Mouse (Mus musculus) kidney, postnatal 0 days (tissue): Measurements from ENCODE around the gene Npcd. TPM values are rescaled to one million over a fixed set of nuclear protein-coding genes. Genes with fewer than 3 reads are reported as not detected.

Source experiments
- ATAC-seq: fragments of 200-750 bp; cut with Nextera tagmentation; replicated peaks from 2 replicates; pipeline ENCODE4 v1.8.0; 2017; ENCODE audit warnings: low read depth, moderate number of reproducible peaks, moderate TSS enrichment, moderate library complexity; ENCODE audit not compliant: low FRiP score
- DNase-seq: peaks from one replicate; pipeline ENCODE4 v3.0.0-alpha.2; 2016; ENCODE audit warnings: low spot score
- H3K27ac ChIP-seq: fragments of 300-500 bp; sonication (generic); 2 replicates; pipeline ENCODE4 v1.5.1; 2014; ENCODE audit warnings: mild to moderate bottlenecking
- H3K27me3 ChIP-seq: fragments of 300-500 bp; sonication (generic); 2 replicates; pipeline ENCODE4 v1.6.1; 2014; ENCODE audit warnings: low read length, mixed read lengths; ENCODE audit not compliant: insufficient read depth
- H3K36me3 ChIP-seq: fragments of 300-500 bp; sonication (generic); 2 replicates; pipeline ENCODE4 v1.6.1; 2014; ENCODE audit warnings: low read length, mixed read lengths; ENCODE audit not compliant: insufficient read depth
- H3K4me1 ChIP-seq: fragments of 300-500 bp; sonication (generic); replicated peaks from 2 replicates; pipeline ENCODE4 v1.6.1; 2014; ENCODE audit warnings: antibody characterized with exemption, low read length, mixed read lengths; ENCODE audit not compliant: insufficient read depth
- H3K4me2 ChIP-seq: fragments of 300-500 bp; sonication (generic); 2 replicates; pipeline ENCODE4 v1.6.1; 2014; ENCODE audit warnings: mild to moderate bottlenecking, low read length, moderate library complexity, mixed read lengths
- H3K4me3 ChIP-seq: fragments of 300-500 bp; sonication (generic); replicated peaks from 2 replicates; pipeline ENCODE4 v1.5.1; 2014; ENCODE audit warnings: low read depth, low read length
- H3K9ac ChIP-seq: fragments of 300-500 bp; sonication (generic); 2 replicates; pipeline ENCODE4 v1.6.1; 2014; ENCODE audit warnings: low read depth, low read length
- H3K9me3 ChIP-seq: fragments of 300-500 bp; sonication (generic); replicated peaks from 2 replicates; pipeline ENCODE4 v1.6.1; 2016; ENCODE audit warnings: low read length, inconsistent platforms, mixed read lengths
- CTCF ChIP-seq: IDR thresholded peaks from 2 replicates; pipeline ENCODE4 v1.5.1; 2016; ENCODE audit warnings: antibody characterized with exemption, low read depth, mild to moderate bottlenecking, moderate library complexity
- WGBS: fragments of 180-500 bp; shearing (Covaris S2); extraction: QIAGEN DNeasy Blood & Tissue Kit; methylation state at CpG from one replicate; pipeline ENCODE4 v1.1.7; 2014; 5-methylcytosine and 5-hydroxymethylcytosine counted together
- polyA plus RNA-seq: library from polyadenylated mRNA; unstranded; fragments of >200 nt; fragmentation: Nextera tagmentation; extraction: Ambion mirVana; gene quantifications from 2 replicates; pipeline ENCODE4 v1.2.1, GENCODE M21; 2015

Gene Npcd
- polyA plus RNA-seq, 1 experiment from 2014 or later: 0.28 TPM

DNA sequence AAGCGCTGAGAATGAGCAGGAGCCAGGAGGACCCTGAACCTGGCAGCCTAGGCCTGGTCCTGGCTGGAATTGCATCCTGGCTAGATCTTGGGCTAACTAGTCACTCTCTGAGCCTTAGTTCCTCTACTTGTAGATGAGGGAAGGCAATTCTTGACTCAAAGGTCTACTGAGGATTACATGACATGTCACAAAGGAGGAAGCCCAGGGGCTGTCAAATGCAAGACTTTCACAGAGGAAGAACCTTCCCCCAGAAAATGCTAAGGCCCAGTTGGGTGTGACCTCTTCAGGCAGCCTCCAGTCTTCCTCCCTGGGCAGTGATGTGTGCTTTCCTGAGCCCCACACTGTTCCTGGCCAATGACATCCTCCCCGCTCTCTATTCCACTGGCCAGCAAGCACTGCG lies 76.9 kb downstream of the Npcd start:
- DNase-seq (no peak), ATAC-seq (no peak)
- no peak overlapping the region for H3K4me3 ChIP-seq
- WGBS: 88% methylated on average over 3 of the region's 3 CpGs
- H3K4me2 ChIP-seq: no peak overlapping the region
- no peaks in the 10 kb centered on the region for H3K27me3 ChIP-seq
- H3K27ac ChIP-seq: no peak overlapping the region
- no peaks in the 10 kb centered on the region for H3K9me3 ChIP-seq
- H3K36me3 ChIP-seq: 0 out of 2 replicates have a peak, but pooled peaks cover under 1% of the 10 kb centered on the region
- H3K9ac ChIP-seq: no peak overlapping the region
- no peak for TF ChIP-seq CTCF
- H3K4me1 ChIP-seq: 0 out of 2 replicates have a peak, but pooled peaks cover 4% of the 10 kb centered on the region

DNA sequence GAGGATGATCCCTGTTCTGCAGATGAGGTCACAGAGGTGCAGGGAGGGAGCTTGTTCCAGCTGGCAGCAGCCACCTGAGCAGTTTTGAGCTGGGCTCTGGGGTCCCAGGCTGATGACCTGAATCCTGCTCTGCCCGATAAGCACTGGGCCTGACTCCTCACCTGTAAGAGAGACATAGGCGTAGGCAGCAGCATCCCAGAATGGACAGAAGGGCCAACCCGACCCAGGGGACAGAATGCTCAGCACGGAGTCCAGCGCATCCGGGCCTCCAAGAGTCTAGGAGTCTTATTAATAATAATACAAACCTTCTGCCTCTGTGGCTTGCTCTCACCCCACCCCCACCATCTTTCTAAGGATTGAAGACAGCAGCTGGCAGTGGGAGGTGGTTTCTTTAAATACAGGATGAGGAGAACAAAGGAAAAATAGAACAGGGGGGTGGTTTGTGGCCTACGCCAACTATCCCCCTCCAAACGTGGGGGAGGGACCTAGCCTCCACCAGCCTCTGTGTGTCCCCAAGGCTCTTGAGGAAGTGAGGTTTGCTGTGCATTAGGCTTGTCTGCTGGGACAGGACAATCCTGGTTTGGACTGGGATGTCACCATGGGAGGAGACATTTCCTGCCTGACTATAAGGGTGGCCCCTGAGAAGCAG lies 77.9 kb downstream of the Npcd start:
- 72% methylated on average over 8 of the region's 8 CpGs for WGBS
- TF ChIP-seq CTCF: no peak
- DNase-seq: no peak

DNA sequence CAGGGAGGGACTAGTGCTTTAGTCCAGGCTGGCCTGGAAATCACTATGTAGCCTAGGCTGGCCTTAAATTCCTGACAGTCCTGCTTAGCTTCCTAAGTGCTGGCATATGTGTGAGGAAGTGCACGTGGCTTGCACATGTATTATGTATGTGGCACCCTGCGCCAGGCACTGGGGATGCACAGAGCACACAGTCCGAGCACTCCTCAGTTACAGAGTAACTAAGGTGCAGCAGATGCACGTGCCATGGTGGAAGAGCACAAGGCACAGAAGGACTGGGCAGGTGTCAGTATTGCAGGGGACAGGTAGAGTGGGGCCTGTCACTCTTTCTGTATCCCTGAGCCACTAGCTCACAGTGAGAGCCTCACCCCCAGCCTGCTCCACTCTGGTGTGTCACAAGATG lies 78.9 kb downstream of the Npcd start:
- WGBS: 88% methylated on average over 4 of the region's 4 CpGs
- ATAC-seq: no peak
- 0 out of 2 replicates have a peak, but pooled peaks cover 4% of the 10 kb centered on the region for H3K4me1 ChIP-seq
- no peak overlapping the region for H3K9ac ChIP-seq
- no peaks in the 10 kb centered on the region for H3K9me3 ChIP-seq
- H3K4me3 ChIP-seq: no peak overlapping the region
- H3K36me3 ChIP-seq: no peaks in the 10 kb centered on the region
- DNase-seq: no peak
- no peaks in the 10 kb centered on the region for H3K27me3 ChIP-seq
- no peak overlapping the region for H3K4me2 ChIP-seq
- H3K27ac ChIP-seq: no peak overlapping the region
- no peak for TF ChIP-seq CTCF

More for the DNA sequence above, 77.9 kb downstream of the Npcd start:
- Histone ChIP-seq H3K4me1 (0 out of 2 replicates have a peak, but pooled peaks cover 4% of the 10 kb centered on the region), H3K27ac (no peak overlapping the region; the same call in 1 of the 2 replicates), H3K4me2 (no peak overlapping the region), H3K27me3 (no peaks in the 10 kb centered on the region), H3K4me3 (no peak overlapping the region), H3K36me3 (no peaks in the 10 kb centered on the region), H3K9me3 (no peaks in the 10 kb centered on the region), H3K9ac (no peak overlapping the region)
- no peak for ATAC-seq

GRCm38 (mm10) chr15:79753873-79754272 lies 80.2 kb downstream of the Npcd start:
- no peak for TF ChIP-seq CTCF
- 58% methylated on average over 4 of the region's 4 CpGs for WGBS
- no peak for DNase-seq
- H3K36me3 ChIP-seq: no peaks in the 10 kb centered on the region
- no peaks in the 10 kb centered on the region for H3K9me3 ChIP-seq
- no peak for ATAC-seq
- no peak overlapping the region for H3K4me2 ChIP-seq
- H3K4me1 ChIP-seq: 0 out of 2 replicates have a peak, but pooled peaks cover 4% of the 10 kb centered on the region
- no peak overlapping the region for H3K4me3 ChIP-seq
- no peak overlapping the region for H3K9ac ChIP-seq
- no peaks in the 10 kb centered on the region for H3K27me3 ChIP-seq
- H3K27ac ChIP-seq: no peak overlapping the region

- ATAC-seq: 0 out of 2 replicates have a peak, but pooled peaks have one; percentile 12
- no peak overlapping the region for H3K27ac ChIP-seq
- H3K9me3 ChIP-seq: no peaks in the 10 kb centered on the region
- no peaks in the 10 kb centered on the region for H3K27me3 ChIP-seq
- H3K9ac ChIP-seq: no peak overlapping the region
- DNase-seq: no peak
- 0 out of 2 replicates have a peak, but pooled peaks cover 4% of the 10 kb centered on the region for H3K4me1 ChIP-seq
- no peak overlapping the region for H3K4me3 ChIP-seq
- H3K36me3 ChIP-seq: no peaks in the 10 kb centered on the region
- WGBS: 97% methylated on average over 3 of the region's 3 CpGs
- TF ChIP-seq CTCF: no peak
- no peak overlapping the region for H3K4me2 ChIP-seq
Measured at GRCm38 (mm10) chr15:79753420-79753752, 80.7 kb downstream of the Npcd start.

- Histone ChIP-seq H3K9me3 (no peaks in the 10 kb centered on the region), H3K4me2 (no peak overlapping the region), H3K27me3 (no peaks in the 10 kb centered on the region), H3K36me3 (no peaks in the 10 kb centered on the region), H3K9ac (no peak overlapping the region), H3K4me3 (no peak overlapping the region), H3K4me1 (0 out of 2 replicates have a peak, but pooled peaks cover 4% of the 10 kb centered on the region), H3K27ac (no peak overlapping the region)
- WGBS: 28% methylated on average over 11 of the region's 11 CpGs
- ATAC-seq (peak; percentile 58), DNase-seq (peak; percentile 86)
- peak; percentile 99 for TF ChIP-seq CTCF
Measured at GRCm38 (mm10) chr15:79752742-79753419, 81.2 kb downstream of the Npcd start.
